Mouse (Mus musculus) forebrain, embryonic 16.5 days (tissue): ENCODE results near the gene Eci1. TPM values are rescaled to one million over a fixed set of nuclear protein-coding genes. Genes with fewer than 3 reads are reported as not detected.

Source experiments
- ATAC-seq: fragments of 200-750 bp; cut with Nextera tagmentation; 2 replicates; pipeline ENCODE4 v1.8.0; 2017; ENCODE audit warnings: mild to moderate bottlenecking, moderate library complexity
- H3K27ac ChIP-seq: fragments of 300-500 bp; sonication (generic); 2 replicates; pipeline ENCODE4 v1.5.1; 2014; ENCODE audit warnings: low read length, control low read depth
- H3K27me3 ChIP-seq: fragments of 300-500 bp; sonication (generic); replicated peaks from 2 replicates; pipeline ENCODE4 v1.6.1; 2014; ENCODE audit warnings: low read length; ENCODE audit not compliant: control insufficient read depth, insufficient read depth
- H3K36me3 ChIP-seq: fragments of 300-500 bp; sonication (generic); 2 replicates; pipeline ENCODE4 v1.6.1; 2014; ENCODE audit not compliant: control insufficient read depth, insufficient read depth
- H3K4me1 ChIP-seq: fragments of 300-500 bp; sonication (generic); replicated peaks from 2 replicates; pipeline ENCODE4 v1.6.1; 2014; ENCODE audit warnings: low read length; ENCODE audit not compliant: control insufficient read depth, insufficient read depth
- H3K4me2 ChIP-seq: fragments of 300-500 bp; sonication (generic); 2 replicates; pipeline ENCODE4 v1.6.1; 2014; ENCODE audit warnings: mild to moderate bottlenecking, low read length, control low read depth
- H3K4me3 ChIP-seq: fragments of 300-500 bp; sonication (generic); replicated peaks from 2 replicates; pipeline ENCODE4 v1.5.1; 2014; ENCODE audit warnings: mild to moderate bottlenecking, low read length, control low read depth
- H3K9ac ChIP-seq: fragments of 300-500 bp; sonication (generic); replicated peaks from 2 replicates; pipeline ENCODE4 v1.6.1; 2014; ENCODE audit warnings: low read depth, low read length, control low read depth
- H3K9me3 ChIP-seq: fragments of 300-500 bp; sonication (generic); 2 replicates; pipeline ENCODE4 v1.6.1; 2016; ENCODE audit warnings: low read length; ENCODE audit not compliant: control insufficient read depth
- WGBS: fragments of 180-500 bp; shearing (Covaris S2); extraction: QIAGEN DNeasy Blood & Tissue Kit; methylation state at CpG from one replicate; pipeline ENCODE4 v1.1.7; 2014; 5-methylcytosine and 5-hydroxymethylcytosine counted together
- polyA plus RNA-seq: library from polyadenylated mRNA; unstranded; fragments of >200 nt; fragmentation: Nextera tagmentation; extraction: Ambion mirVana; gene quantifications from 2 replicates; pipeline ENCODE4 v1.2.1, GENCODE M21; 2015

Gene Eci1
- polyA plus RNA-seq, 1 experiment from 2014 or later = 30.4 TPM

DNA sequence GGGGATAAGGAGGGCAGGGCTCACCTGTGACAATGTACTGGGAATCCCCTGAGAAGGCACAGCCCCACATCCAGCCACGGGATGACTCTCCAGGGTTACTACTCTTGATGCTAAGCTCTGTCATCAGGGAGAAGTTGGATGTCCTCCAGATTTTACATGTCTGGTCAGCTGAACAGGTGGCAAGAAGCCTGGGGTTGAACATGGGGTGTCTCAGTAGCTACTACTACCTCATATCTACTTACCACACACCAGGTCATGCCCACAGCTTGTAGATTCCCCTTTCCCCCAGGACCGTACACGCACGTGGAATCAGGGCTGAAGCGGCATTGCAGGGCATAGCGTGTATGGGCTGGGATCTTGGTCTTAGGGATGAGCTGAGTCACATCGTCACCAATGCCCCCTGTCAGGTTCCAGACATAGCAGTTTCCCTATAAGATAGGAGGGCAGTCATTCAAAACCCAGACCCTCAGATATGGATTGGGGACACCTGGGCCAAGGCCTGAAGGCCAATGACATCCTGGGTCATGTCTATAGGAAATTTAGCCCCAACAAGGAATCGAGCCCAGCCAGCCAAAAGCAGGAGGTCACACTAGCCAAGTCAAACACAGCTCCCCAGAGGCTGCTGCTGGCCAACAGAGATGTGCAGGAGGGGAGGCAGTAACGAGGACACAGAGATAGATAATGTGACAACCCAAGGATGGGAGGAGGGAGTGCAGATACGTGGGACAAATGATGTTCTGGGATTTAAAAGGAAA lies 49.8 kb downstream of the Eci1 start:
- Histone ChIP-seq H3K4me1 (peaks cover 29% of the 10 kb centered on the region), H3K4me2 (no peak overlapping the region), H3K27ac (no peak overlapping the region), H3K9ac (no peak overlapping the region), H3K27me3 (no peaks in the 10 kb centered on the region), H3K4me3 (no peak overlapping the region), H3K9me3 (no peaks in the 10 kb centered on the region), H3K36me3 (peaks cover 9% of the 10 kb centered on the region)
- WGBS = 90% methylated on average over 10 of the region's 10 CpGs
- no peak for ATAC-seq

DNA sequence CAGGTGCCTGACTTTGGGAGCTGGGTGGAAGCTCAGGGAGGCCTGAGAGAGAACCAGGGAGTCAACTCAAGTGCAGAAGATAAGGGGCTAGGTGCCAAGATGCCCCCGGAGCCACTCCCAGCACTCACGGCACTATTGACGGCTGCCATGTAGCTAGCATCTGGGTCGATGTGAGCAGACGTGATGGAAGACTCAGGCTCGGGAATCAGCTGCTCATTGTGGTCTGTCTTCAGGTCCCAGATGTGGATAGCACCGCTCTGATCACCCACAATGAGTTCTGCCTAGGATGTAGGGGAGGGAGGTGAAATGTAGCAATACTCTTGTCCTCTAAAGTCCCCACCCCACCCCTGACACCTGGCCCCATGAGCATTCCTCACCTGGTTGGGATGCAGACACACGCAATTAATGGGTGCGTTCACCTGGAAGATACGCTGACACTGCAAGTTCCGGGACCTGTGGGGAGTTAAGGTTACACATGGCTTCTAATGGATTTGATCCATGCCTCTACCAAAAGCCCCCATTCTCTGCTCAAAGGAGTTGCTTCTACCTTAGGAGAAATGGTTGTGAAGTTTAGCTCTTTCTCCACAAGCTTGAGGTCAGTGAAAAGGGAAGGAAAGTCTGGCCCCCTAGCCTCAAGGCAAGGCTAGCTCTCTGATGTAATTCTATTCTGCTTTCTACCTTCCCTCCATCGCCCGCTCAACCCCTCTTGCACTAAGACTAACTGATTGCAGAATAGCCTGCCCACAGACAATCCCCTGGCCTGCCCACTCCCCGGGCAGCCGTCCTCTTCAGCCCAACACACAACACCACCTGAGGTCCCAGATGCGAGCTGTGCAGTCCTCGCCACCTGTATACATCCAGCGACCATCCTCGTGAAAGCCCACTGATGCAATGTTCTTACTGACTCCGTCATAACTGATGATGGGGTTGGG lies 50.9 kb downstream of the Eci1 start:
- Histone ChIP-seq H3K27ac (no peak overlapping the region), H3K9me3 (no peaks in the 10 kb centered on the region), H3K9ac (no peak overlapping the region), H3K4me2 (no peak overlapping the region), H3K4me1 (peaks cover 18% of the 10 kb centered on the region), H3K4me3 (no peak overlapping the region), H3K27me3 (no peaks in the 10 kb centered on the region), H3K36me3 (peaks cover 9% of the 10 kb centered on the region)
- WGBS = 91% methylated on average over 20 of the region's 20 CpGs
- ATAC-seq = no peak

DNA sequence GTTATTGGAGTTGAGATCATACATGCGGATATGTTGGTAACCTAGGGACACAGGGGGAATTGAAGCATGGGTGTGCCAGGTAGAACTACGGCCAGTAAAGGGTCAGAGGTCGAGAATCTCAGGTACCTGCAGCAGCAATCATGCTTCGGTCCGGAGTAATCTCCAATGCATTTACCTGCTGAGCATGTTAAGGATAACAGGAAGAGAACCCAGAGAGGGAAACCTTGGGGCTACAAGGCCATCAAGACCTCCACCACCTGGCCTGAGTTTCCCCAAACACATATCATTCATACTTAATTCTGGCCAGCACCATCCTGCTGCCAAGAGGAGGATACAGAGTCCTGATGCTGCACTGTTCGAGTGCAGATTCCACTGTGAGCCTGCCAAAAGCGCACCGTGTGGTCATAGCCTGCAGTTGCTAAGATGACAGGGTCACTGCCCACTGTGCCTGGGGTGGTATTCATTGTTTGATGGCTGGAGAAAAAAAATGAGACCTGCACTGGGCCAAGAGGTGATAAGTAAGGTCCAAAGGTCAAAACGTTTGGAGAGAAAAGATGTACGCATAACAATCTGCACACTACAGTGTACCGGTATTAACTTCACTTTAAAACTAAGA lies 51.7 kb downstream of the Eci1 start:
- Histone ChIP-seq H3K36me3 (peaks cover 9% of the 10 kb centered on the region), H3K9me3 (no peaks in the 10 kb centered on the region), H3K9ac (peak overlapping the region; percentile 93), H3K4me2 (peak overlapping the region; percentile 76), H3K27me3 (no peaks in the 10 kb centered on the region), H3K27ac (no peak overlapping the region; the same call in 1 of the 2 replicates), H3K4me1 (peaks cover 12% of the 10 kb centered on the region), H3K4me3 (peak overlapping the region; percentile 79)
- ATAC-seq = peak; percentile 13
- WGBS = 51% methylated on average over 11 of the region's 11 CpGs

DNA sequence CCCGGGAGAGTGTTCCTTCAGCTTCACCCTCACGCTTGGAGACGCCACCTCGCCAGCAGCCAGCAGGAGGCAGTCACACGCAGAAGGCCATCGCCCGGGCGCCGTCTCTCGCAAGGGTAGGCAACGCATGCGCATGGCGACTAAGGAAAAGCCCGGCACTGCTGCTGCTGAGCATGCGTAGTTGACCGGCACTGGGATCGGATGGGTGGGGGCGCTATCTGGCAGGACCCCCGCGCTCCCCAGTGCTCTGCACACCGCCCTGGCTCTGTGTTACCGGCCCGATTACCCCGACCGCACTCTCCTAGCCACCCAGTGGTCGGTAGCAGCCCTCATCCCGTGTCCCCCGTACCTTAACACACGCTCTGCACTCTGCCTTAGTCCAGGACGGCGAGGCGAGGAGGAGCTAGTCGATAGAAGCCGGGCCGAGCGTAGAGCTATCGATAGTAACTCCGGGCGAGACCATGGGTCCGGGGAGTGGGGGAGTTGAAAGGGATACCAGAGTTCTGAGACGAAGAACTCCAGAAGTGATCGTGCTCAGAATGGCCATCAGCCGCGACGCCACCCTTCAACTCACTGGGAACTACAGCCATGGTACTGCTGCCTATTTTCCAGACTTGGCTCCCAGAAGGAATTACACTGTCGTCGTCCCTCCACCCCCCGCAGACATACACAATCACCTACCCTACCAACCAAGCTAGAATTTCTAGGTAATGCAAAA lies 52.4 kb downstream of the Eci1 start, which contains the start of gene Mlst8:
Gene Mlst8, minus strand, starts transcription at position 416 of the 718 bp plus-strand sequence.
- Histone ChIP-seq H3K27ac (peak within 1 kb of the TSS; percentile 97), H3K4me2 (peak within 1 kb of the TSS; percentile 76), H3K9me3 (no peaks in the 10 kb centered on the region), H3K4me1 (peaks cover 12% of the 10 kb centered on the region), H3K9ac (peak within 1 kb of the TSS; percentile 93), H3K36me3 (peaks cover 9% of the 10 kb centered on the region), H3K27me3 (no peaks in the 10 kb centered on the region), H3K4me3 (peak within 1 kb of the TSS; percentile 79)
- WGBS = under 1% methylated on average over 48 of the region's 48 CpGs
- ATAC-seq = peak; percentile 96

DNA sequence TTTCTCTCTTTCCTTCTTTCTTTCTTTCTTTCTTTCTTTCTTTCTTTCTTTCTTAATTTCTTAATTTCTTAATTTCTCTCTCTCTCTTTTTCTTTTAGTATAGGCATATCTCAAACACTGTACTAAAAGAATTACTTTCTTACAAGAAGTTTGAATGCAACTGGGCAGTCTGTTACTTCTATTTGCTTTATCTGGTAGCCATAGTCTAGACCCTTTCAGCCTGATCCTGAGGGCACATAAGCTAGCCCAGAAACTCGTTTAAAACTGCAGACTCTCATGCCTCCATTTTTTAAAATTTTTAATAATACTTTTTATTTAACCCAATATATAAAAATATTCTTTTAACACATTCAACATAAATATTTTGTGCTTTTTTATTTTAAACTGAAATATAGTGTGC lies 53.0 kb downstream of the Eci1 start:
- peaks cover 9% of the 10 kb centered on the region for H3K36me3 ChIP-seq
- no peak for ATAC-seq
- peaks cover 12% of the 10 kb centered on the region for H3K4me1 ChIP-seq
- WGBS = 24% methylated on average over 1 of the region's 1 CpGs
- no peak overlapping the region; the same call in 1 of the 2 replicates for H3K27ac ChIP-seq
- H3K9me3 ChIP-seq = no peaks in the 10 kb centered on the region
- H3K27me3 ChIP-seq = no peaks in the 10 kb centered on the region
- peak overlapping the region; percentile 79 for H3K4me3 ChIP-seq
- H3K4me2 ChIP-seq = peak overlapping the region; percentile 48
- H3K9ac ChIP-seq = no peak overlapping the region

DNA sequence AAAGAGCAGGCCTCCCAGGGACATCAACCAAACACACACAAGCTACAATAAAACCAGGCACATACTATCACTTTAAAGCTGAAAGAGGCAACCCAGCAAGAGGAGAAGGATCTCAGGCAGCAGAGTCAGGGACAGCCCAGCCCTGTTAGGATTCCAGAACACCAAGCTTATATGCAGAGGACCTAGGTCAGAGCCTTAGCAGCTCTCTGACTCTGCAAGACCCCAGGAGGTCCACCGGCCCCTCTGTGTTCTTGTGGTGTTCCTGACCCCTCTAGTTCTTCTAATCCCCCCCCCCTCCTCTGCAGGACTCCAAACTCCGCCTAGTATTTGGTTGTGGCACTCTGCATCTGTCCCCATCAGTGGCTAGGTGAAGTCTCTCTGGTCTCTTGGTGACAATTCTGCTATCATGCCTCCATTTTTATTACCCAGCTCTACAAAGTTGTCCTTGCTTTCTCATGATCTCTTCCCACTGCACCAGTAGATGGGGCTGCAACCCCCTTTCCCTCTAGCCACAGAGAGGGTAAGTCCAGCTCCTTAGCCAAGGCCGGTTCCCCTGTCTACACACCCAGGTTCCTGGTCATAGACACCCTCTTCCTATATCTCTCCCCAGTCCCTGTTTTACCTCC lies 53.9 kb downstream of the Eci1 start:
- Histone ChIP-seq H3K36me3 (peaks cover 9% of the 10 kb centered on the region), H3K9me3 (no peaks in the 10 kb centered on the region), H3K27me3 (no peaks in the 10 kb centered on the region), H3K4me3 (no peak overlapping the region), H3K4me1 (peaks cover 15% of the 10 kb centered on the region), H3K27ac (no peak overlapping the region), H3K9ac (no peak overlapping the region), H3K4me2 (no peak overlapping the region)
- 45% methylated on average over 3 of the region's 3 CpGs for WGBS
- no peak for ATAC-seq

DNA sequence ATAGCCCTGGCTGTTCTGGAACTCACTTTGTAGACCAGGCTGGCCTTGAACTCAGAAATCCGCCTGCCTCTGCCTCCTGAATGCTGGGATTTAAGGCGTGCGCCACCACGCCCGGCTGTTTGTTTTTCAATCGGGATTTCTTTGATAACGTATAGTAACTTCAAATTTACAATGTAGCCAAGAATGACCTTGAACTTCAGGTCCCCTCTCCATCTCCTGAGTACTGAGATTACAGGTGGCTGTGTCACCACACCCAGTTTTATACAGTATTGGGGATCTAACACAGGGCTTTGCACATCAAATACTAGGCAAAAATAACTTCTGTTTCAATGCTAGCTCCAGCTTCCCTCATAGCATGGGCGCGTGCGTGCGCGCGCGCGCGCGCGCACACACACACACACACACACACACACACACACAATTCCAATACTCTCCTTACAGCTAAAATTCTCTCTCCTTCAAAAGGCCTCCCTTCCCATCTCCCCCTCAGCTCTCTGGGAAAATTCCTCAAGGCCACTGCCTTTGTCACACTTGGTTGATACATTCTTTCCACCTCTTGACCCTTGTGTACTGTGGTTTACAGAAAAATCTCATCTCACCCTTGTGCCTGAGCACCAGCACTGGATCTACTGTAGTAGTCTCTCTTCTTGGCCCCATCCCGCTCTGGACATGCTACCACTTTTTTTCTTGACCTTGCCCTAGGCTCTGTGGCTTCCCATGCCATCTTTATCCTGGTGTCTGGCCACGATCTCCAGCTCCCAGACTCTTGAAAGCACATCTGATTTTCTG lies 54.8 kb downstream of the Eci1 start:
- 0 out of 2 replicates have a peak, but pooled peaks cover 2% of the 10 kb centered on the region for H3K36me3 ChIP-seq
- no peak overlapping the region for H3K4me2 ChIP-seq
- no peaks in the 10 kb centered on the region for H3K9me3 ChIP-seq
- H3K9ac ChIP-seq = no peak overlapping the region
- peaks cover 18% of the 10 kb centered on the region for H3K4me1 ChIP-seq
- no peak for ATAC-seq
- H3K27ac ChIP-seq = no peak overlapping the region
- no peak overlapping the region for H3K4me3 ChIP-seq
- 94% methylated on average over 20 of the region's 20 CpGs for WGBS
- H3K27me3 ChIP-seq = no peaks in the 10 kb centered on the region

DNA sequence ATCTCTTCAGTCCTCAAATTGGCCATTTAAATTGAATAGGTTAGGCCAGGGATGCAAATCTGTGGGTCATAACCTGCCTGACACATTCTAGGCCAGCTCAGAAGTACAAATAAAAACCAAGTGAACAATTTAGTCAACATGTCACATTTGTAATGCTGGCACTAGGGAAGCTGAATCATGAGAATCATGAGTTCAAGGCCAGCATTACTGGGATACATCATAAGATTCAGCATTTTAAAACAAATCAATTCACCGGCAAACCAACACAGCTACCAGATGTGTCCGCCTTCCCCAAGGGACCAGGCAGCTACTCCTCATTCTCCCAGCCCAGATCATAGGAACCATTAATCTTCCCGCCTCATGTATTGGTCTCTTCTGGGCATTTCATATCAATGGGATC lies 57.1 kb downstream of the Eci1 start:
- 94% methylated on average over 3 of the region's 3 CpGs for WGBS

More for the DNA sequence above, 57.1 kb downstream of the Eci1 start:
- no peak for ATAC-seq
- H3K4me2 ChIP-seq = no peak overlapping the region
- H3K27me3 ChIP-seq = no peaks in the 10 kb centered on the region
- H3K36me3 ChIP-seq = no peaks in the 10 kb centered on the region
- no peak overlapping the region for H3K4me3 ChIP-seq
- H3K4me1 ChIP-seq = peaks cover 14% of the 10 kb centered on the region
- no peak overlapping the region for H3K9ac ChIP-seq
- H3K9me3 ChIP-seq = no peaks in the 10 kb centered on the region
- no peak overlapping the region for H3K27ac ChIP-seq
